Mouse (Mus musculus) right cerebral cortex, adult 18-20 months (tissue): ENCODE data around the gene Olfr430.
A peak's percentile ranks its signal among the peaks of the same experiment; 100 is the strongest.
"Not testable (repeated sequence)": the region's sequence is repeated elsewhere in the genome, so short reads cannot be mapped to it uniquely, and the experiment has no call there.

Experiments used
- DNase-seq: peaks from one replicate; pipeline ENCODE4 v3.0.0; 2022; ENCODE audit warnings: mixed read lengths

Olfr430 gene

DNA sequence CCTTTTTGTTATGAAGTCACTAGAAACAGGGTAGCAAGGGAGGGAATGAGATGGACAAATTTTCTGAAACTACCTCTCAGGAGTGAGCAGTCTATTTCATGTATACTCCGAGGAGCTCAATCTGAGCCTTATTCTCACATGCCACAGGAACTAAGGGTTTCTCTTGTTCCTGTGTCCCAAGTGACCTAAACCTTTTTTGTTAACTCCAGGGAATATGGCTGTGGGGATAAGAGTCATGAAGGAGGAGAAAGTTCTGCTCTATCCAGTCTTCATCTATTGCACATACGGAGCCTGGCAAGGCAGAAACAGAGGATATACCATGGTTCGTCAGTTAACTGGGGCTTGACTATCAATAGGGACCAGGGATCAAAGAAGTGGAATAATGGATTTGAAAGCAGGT lies at the start of gene Olfr430:
TSS of gene Olfr430 (plus strand) at position 301 of the 400 bp plus-strand sequence.
- DNase-seq: no peak

DNA sequence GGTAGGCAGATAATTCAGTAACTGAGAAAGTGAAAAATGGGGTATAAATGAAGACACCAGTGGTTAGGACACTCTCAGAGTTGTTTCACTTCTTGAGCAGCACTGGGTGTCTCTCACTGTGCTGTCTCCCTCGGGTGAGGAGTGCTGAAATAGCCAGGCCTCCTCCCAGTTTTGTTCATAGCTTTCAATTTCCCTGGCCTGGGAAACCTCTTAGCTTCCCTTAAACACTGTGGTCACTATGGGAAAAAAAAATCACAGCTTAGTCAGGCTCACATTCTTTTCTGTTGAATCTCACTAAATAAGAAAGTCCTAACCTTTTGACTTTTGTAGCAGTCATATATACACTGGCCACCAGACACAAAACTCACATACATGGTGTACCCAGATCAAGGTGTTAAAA lies 34.7 kb upstream of the Olfr430 start, which contains the start of gene Ifi205:
TSS of gene Ifi205 (minus strand) at position 113 of the 400 bp plus-strand sequence.
- no peak for DNase-seq

DNA sequence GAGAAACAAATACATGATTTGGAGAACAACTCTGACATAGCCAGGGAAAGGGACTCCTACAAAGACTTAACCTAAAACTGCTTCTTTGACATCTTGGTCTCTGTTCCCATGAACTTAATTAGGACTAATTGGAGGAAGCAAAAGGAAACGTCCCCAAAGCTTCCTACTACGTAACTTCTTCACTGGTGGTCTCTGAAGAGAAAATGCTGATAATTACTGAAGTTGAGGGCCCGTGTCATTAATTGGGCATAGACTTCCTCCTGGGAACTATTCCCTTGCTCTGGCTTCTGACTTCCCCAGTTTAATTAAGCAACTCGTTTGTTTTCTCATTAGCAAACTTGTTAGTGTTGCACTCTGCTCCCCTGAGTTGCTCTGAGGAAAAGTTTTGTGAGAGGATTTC lies 30.6 kb upstream of the Olfr430 start:
- no peak for DNase-seq

DNA sequence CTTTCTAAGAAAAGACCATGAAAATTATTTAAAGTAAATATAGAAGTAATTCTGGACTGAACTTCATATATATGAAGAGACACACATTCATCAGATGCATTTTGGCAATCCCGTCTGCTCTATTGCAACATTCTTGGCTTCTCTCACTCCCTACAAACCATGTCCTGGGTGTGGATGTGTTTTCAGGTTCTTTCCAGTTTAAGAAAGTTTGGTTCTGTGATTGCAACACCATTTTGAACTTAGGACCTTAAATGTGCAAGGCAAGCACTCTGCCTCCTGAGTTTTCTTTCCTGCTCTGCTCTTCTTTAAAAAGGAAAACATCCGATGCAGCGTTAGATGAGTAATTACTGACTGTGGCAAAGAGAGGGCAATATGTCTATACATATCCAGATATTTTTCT lies 27.9 kb upstream of the Olfr430 start:
- no peak for DNase-seq

DNA sequence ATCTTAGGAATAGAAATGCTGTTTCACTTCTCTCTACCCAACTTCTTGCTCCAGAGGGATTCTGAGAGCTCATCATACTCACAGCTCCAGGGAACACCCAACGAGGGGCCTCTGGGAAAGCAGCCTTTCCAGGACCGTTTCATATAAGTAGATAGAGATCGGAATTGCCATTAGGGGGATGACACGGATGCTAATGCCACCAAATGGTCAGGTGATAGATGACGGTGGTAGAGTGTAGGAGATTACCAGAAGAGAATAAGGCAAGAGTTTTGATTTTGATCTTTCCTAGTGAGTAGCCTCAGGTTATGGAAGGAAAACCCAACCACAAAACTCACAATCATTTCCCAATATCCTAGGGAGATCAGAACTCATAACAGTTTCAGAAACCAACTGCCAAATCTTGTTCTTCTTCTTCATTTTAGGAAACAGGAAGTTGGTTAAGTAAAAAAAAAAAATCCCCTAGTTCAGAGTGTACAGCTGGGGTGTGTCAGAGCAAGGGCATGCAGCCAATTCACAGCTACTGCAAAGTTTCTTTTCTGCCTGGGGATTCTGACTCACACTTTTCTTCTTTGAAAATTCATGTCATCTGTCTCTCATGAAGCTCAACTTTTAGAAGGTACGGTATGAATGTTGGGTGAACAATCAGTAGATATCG lies 25.8 kb upstream of the Olfr430 start, which contains the start of gene Olfr433:
TSS of gene Olfr433 (plus strand) at position 183 of the 655 bp plus-strand sequence.
- DNase-seq: peak; percentile 7

DNA sequence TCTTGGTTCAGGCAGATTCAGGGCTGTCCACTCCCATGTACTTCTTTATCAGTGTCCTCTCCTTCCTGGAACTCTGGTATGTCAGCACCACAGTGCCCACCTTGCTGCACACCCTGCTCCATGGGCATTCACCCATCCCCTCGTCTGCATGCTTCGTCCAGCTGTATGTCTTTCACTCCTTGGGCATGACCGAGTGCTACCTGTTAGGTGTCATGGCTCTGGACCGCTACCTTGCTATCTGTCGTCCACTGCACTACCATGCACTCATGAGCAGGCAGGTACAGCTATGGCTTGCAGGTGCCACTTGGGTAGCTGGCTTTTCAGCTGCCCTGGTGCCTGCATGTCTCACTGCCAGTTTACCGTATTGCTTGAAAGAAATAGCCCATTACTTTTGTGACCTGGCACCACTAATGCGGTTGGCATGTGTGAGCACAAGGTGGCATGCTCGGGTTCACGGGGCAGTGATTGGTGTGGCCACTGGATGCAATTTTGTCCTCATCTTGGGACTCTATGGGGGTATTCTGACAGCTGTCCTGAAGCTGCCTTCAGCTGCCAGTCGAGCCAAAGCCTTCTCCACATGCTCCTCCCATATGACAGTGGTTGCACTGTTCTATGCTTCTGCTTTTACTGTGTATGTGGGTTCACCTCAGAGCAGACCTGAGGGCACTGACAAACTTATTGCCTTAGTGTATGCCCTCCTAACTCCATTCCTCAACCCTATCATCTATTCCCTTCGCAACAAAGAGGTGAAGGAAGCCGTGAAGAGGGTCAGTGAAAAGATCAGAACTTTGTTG lies 24.1 kb upstream of the Olfr430 start:
- DNase-seq: not testable (repeated sequence)

DNA sequence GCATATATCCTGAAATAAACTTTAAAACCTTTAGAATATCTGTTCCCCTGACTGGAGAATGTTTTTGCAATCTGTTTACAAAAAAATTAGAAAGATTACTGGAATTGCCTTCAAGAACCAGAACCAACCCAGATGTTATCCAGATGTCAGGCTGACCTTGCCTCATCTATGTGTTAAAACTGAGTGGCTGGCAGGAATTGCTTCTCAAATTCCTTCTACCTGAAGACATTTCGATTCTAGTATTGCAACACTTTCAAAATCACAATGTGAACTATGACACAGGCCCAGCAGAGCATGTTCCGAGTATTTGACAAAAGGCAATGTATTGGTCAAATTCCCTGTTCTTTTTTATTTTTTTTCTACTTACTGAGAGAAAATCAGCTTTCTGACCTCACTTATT lies 22.0 kb upstream of the Olfr430 start:
- DNase-seq: no peak

DNA sequence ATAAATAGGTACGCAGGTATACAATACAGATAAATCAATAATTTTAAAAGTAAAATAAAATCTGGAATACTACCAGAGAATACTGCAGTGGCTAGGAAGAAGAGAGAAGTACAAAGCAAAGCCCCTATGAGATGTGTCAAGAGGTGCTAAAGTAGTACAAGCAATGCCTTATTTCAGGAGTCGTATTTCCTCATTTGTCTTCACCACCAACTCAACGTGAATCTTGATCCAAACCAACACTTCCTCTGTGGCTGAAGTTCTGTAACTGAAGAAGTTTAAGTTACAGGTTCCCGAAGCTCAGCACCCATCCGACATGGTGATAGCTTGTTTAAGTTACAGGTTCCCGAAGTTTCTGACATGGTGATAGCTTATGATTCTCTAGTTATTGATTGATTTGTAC lies 18.2 kb upstream of the Olfr430 start:
- not testable (repeated sequence) for DNase-seq

DNA sequence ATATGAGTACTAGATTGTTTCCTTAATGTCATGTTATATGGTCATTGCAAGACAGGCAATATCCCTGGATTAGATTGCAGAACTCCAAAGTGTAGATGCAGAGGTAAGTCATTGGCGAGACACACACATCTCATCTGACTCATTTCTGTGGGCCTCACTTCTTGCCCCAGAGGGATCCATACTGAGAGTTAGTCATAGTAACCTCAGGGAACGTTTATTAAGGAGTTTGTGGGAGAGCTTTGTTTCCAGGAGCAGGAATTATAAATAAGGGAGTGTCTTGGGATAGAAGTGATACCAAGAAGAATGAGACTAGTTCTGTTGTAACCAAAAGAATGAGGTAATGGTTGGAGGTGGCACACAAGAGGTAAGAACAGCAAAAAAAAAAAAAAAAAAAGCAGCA lies 17.5 kb upstream of the Olfr430 start, which contains the start of gene Olfr432:
TSS of gene Olfr432 (plus strand) at position 313 of the 400 bp plus-strand sequence.
- DNase-seq: no peak

DNA sequence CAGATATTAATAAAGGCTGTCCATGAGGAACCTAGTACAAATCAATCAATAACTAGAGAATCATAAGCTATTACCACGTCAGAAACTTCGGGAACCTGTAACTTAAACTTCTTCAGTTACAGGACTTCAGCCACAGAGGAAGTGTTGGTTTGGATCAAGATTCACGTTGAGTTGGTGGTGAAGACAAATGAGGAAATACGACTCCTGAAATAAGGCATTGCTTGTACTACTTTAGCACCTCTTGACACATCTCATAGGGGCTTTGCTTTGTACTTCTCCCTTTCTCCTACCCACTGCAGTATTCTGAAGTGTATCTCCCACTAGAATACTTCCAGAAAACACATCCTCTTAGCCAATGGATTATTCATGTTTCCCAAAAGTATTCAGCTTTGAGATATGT lies 17.0 kb upstream of the Olfr430 start:
- not testable (repeated sequence) for DNase-seq

DNA sequence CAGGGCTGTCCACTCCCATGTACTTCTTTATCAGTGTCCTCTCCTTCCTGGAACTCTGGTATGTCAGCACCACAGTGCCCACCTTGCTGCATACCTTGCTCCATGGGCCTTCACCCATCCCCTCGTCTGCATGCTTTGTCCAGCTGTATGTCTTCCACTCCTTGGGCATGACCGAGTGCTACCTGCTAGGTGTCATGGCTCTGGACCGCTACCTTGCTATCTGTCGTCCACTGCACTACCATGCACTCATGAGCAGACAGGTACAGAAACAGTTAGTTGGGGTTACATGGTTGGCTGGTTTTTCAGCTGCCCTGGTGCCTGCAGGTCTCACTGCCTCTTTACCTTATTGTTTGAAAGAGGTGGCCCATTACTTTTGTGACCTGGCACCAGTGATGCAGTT lies 15.9 kb upstream of the Olfr430 start:
- DNase-seq: no peak

DNA sequence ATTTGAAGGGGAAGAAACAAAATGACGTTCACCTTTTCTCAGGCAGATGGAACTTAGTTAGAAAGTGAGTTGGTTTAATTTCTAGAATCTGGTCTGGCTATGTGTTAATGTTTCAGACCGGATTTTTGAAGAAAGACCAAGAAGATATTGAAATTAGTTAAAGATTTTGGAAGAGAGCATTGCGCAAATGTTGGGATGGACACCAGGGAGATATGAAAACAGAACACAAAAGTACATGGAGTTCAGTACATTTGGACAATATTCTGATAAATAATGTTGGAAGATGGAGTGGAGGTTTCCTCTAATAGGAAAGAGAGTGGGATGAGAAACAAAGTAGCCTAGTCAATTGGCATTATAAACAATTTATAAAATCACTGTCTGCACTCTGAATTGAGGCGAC lies 14.9 kb upstream of the Olfr430 start:
- DNase-seq: no peak

DNA sequence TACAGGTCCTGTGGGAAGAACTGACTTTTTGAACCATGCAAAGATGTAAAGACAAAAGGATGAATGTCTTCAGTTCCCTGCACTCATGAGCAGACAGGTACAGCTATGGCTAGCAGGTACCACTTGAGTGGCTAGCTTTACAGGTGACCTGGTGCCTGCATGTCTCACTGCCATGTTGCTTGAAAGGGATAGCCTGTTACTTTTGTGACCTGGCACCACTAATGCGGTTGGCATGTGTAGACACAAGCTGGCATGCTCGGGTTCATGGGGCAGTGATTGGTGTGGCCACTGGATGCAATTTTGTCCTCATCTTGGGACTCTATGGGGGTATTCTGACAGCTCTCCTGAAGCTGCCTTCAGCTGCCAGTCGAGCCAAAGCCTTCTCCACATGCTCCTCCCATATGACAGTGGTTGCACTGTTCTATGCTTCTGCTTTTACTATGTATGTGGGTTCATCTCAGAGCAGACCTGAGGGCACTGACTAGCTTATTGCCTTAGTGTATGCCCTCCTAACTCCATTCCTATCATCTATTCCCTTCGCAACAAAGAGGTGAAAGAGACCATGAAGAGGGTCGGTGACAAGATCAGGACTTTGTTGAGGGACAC lies 14.4 kb upstream of the Olfr430 start:
- no peak for DNase-seq

DNA sequence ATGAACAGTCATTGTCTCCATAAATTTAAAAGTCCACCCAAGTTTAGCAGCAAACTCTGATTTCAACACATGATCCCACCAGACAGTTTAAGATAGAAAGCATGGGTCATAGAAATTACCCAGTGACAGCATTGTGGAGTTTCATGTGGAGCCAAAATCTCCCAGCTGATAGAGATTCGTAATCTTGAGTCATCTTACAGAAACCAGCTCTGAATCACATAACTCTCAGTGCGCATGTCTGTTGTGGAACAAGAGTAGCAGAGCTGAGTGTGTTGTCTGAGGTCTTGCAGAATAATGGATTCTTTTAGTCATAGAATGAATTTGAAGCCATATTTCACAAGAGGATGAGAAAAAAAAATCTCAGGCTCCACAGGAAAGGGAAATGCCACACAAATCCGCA lies 13.4 kb upstream of the Olfr430 start:
- DNase-seq: no peak

DNA sequence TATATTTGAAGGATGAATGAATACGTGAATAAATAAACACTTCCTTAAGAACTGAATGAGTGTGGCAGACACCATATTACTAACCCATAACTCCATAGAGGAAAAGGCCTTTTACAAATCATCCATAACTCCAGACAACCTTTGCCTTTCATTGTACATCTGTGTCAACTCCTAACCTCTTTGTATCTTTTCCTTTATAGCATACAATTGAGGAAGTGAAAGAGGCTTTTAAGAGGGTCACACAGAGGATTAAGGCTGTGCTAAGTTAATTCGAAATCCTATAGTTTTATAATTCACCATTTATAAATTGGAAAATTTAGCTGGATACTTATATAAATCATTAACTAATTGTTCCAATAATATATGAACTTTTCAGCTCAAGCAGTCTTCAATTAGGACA lies 11.2 kb upstream of the Olfr430 start:
- no peak for DNase-seq

DNA sequence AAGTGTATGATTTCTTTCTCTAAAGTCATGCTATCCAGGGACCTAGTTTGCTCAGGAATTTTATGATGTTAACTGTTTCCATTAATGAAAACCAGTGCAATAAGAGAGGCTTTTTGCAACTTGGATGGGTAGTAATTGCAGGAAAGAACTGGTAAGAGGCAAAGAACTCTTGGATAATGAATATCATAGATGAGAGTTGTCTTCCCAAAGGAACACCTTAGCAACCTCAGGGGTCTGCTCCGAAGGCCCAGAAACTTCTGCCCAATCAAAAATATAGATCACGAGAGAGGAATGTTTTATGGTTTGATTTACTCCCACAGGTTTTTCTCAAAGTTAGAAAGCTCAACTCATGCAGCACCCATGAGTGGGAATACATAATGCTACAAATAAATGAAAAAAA lies 17.6 kb downstream of the Olfr430 start, which contains the start of gene Olfr429:
TSS of gene Olfr429 (plus strand) at position 301 of the 400 bp plus-strand sequence.
- DNase-seq: no peak

DNA sequence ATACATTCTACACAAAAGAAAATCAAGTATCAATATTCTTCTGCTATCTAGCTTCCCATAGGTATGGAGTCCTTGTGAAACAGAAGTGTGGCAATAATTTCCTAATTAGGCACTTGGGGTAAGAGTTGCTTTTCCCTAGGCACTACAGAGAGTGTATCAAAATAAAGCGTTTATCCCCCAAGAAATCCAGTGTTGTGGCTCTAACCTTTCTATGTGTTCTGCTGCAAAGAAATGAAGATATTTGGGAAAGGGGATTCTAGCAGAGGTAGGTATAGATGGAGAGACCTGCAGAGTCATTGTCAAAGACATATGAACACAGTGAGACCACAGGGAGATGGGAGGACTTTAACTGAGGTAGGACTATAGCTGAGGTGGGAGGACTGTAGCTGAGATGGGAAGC lies 30.2 kb downstream of the Olfr430 start, which contains the start of gene Olfr427:
TSS of gene Olfr427 (plus strand) at position 301 of the 400 bp plus-strand sequence.
- DNase-seq: no peak

DNA sequence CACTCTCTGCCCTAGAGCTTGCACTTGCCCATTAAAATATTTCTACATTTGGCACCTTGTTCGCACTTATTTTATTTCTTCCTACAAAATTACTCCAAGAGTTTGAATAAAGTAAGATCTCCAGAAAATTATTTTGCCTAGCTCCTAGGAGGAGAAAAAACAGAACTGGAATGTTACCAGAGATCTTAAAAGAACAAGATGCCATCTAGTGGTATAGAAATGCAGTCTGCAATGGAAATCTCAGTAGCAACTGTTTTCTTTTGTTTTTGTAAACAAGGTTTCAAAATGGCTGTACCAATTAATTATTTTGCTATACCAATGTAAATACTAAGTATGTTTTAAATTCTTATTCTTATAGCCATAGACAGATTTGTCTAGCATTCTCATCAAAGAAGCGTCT lies 37.3 kb downstream of the Olfr430 start:
- DNase-seq: no peak

DNA sequence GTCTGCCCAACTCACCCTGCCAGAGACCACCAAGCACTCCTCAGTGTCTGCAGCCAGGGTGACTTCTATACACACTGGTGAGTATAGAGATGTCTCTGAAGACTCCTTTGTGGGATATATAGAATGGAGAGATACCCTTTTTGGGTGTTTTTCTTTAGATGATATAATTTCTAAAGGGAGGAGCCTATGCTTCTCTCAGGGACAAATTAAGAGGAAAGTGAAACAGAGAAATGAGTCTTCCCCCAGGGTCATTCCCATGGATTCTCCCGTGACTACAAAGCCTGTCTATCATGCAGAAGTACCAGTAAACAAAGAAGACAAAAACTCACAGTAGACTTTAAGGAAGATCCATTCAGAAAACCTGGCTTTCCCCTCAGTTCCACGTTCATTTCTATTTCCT lies 54.7 kb downstream of the Olfr430 start, which contains the start of gene Olfr231:
TSS of gene Olfr231 (minus strand) at position 101 of the 400 bp plus-strand sequence.
- no peak for DNase-seq
